7 mouse cellular contexts compared by ENCODE assay signal in genomic region chr2:31339826-31340225, GRCm38 (mm10). TPM values are rescaled to one million over a fixed set of nuclear protein-coding genes. Genes with fewer than 3 reads are reported as not detected.
DNase-seq lines count a peak whose midpoint lies in the region; ATAC-seq and TF ChIP-seq lines count a peak whose summit lies in the region.

No protein-coding gene starts in this region.

- ATAC-seq in intestine, embryonic 16.5 days = peak; percentile 61
- peak; percentile 56 for ATAC-seq in lung, postnatal 0 days
- ATAC-seq in granulocyte monocyte progenitor cell, adult 5-6 weeks (replicated peaks; ENCODE audit: poor library complexity, severe bottlenecking) = no peak

- no peak overlapping the region for H3K9ac ChIP-seq in intestine, embryonic 16.5 days (ENCODE audit: low read depth, low read length)
- H3K9ac ChIP-seq in lung, postnatal 0 days (replicated peaks; ENCODE audit: low read depth) = no peak overlapping the region

- no peaks in the 10 kb centered on the region for H3K9me3 ChIP-seq in intestine, embryonic 16.5 days (ENCODE audit: control insufficient read depth, low read length)
- no peaks in the 10 kb centered on the region for H3K9me3 ChIP-seq in lung, postnatal 0 days (ENCODE audit: low read length)

- no peak overlapping the region for H3K4me3 ChIP-seq in intestine, embryonic 16.5 days (ENCODE audit: low read length)
- no peak overlapping the region for H3K4me3 ChIP-seq in lung, postnatal 0 days (ENCODE audit: low read depth, low read length)

- peak; percentile 6 for DNase-seq in adipocyte (ENCODE audit: low spot score)
- DNase-seq in embryo, embryonic 9.5 days (ENCODE audit: extremely low spot score) = peak; percentile 79
- peak; percentile 48 for DNase-seq in lung, postnatal 0 days (ENCODE audit: low spot score)
- no peak for DNase-seq in layer of hippocampus, adult 11-12 months (ENCODE audit: low spot score)
- no peak for DNase-seq in right cerebral cortex, adult 2 months (ENCODE audit: low spot score in 2 of 2)

- H3K27me3 ChIP-seq in intestine, embryonic 16.5 days (replicated peaks; ENCODE audit: control insufficient read depth, insufficient read depth, low read length) = no peaks in the 10 kb centered on the region
- H3K27me3 ChIP-seq in lung, postnatal 0 days (replicated peaks; ENCODE audit: insufficient read depth, low read length) = no peaks in the 10 kb centered on the region; the same call in 1 of the 2 replicates

- 37% methylated on average over 9 of the region's 9 CpGs for WGBS in intestine, embryonic 16.5 days
- 43% methylated on average over 9 of the region's 9 CpGs for WGBS in lung, postnatal 0 days

- H3K4me1 ChIP-seq in intestine, embryonic 16.5 days (ENCODE audit: control insufficient read depth, insufficient read depth, low read length) = peaks cover 26% of the 10 kb centered on the region
- H3K4me1 ChIP-seq in lung, postnatal 0 days (ENCODE audit: insufficient read depth, low read depth, low read length) = no peaks in the 10 kb centered on the region

- no peak overlapping the region for H3K4me2 ChIP-seq in intestine, embryonic 16.5 days (ENCODE audit: low read depth, low read length)
- no peak overlapping the region for H3K4me2 ChIP-seq in lung, postnatal 0 days (replicated peaks; ENCODE audit: low read depth, low read length)

- no peak for TF ChIP-seq EP300 in lung, postnatal 0 days (IDR thresholded peaks at IDR 0.05)

- no peaks in the 10 kb centered on the region for H3K36me3 ChIP-seq in intestine, embryonic 16.5 days (ENCODE audit: control insufficient read depth, insufficient read depth, low read length)
- H3K36me3 ChIP-seq in lung, postnatal 0 days (ENCODE audit: insufficient read depth, low read length) = no peaks in the 10 kb centered on the region

- TF ChIP-seq CTCF in lung, postnatal 0 days (IDR thresholded peaks at IDR 0.05) = no peak

- 0 out of 2 replicates have a peak overlapping the region, but pooled peaks have one; percentile 54 for H3K27ac ChIP-seq in intestine, embryonic 16.5 days (ENCODE audit: low read length)
- no peak overlapping the region for H3K27ac ChIP-seq in lung, postnatal 0 days (ENCODE audit: low read length)

RNA-seq across cellular contexts. Expression of gene Hmcn2, which starts 25.6 kb away (rescaled TPM):
- 4.1 and 4.7 TPM in 2 replicates for polyA plus RNA-seq in intestine, embryonic 16.5 days (2015; fragmentation: Nextera tagmentation; extraction: Ambion mirVana)
- polyA plus RNA-seq in lung, postnatal 0 days (2015; fragmentation: Nextera tagmentation; extraction: Ambion mirVana) = 1.1 and 1.3 TPM in 2 replicates
- total RNA-seq in granulocyte monocyte progenitor cell, adult 5-6 weeks (2014; fragmentation: Nextera tagmentation) = 0.09 TPM in 1 of 2 replicates, not detected in the other
- total RNA-seq in granulocyte monocyte progenitor cell, adult 5-6 weeks (2017) = 0.15 TPM in 1 of 2 replicates, not detected in the other

Comparison
In these comparisons a context has a peak if more than half of its experiments do, and no peak if none do; other contexts are left out.
1. DNase-seq: peak in adipocyte (single experiment), embryo, embryonic 9.5 days (single experiment) and lung, postnatal 0 days (single experiment); none in layer of hippocampus, adult 11-12 months (single experiment) and right cerebral cortex, adult 2 months (0 of 2).